Mouse (Mus musculus) lung, postnatal 4 days (tissue): ENCODE data around the gene 1700018B08Rik.

Experiments used
- DNase-seq, 2 experiments: peaks; one replicate each; pipeline ENCODE4 v3.0.0; 2021

The 1700018B08Rik gene

GRCm38 (mm10) chr8:121497621-121498020, 46.5 kb downstream of the 1700018B08Rik start:
- no peak for DNase-seq

- DNase-seq: no peak
These were observed 52.5 kb downstream of the 1700018B08Rik start for GRCm38 (mm10) chr8:121491633-121492032.

GRCm38 (mm10) chr8:121484072-121484782, 59.9 kb downstream of the 1700018B08Rik start:
- no peak for DNase-seq
